Mouse (Mus musculus) cerebellum, adult 9-11 months (tissue): Measurements from ENCODE around the gene Osbp2.
A peak's percentile ranks its signal among the peaks of the same experiment; 100 is the strongest.

Experiments
- DNase-seq: peaks from one replicate; pipeline ENCODE4 v3.0.0; 2022

Gene Osbp2

GRCm38 (mm10) chr11:3815951-3816350 is 47.8 kb downstream of the Osbp2 start:
- no peak for DNase-seq

- no peak for DNase-seq
These were observed 50.4 kb downstream of the Osbp2 start for GRCm38 (mm10) chr11:3813340-3813739.

- DNase-seq: peak; percentile 59
These were observed 55.5 kb downstream of the Osbp2 start for GRCm38 (mm10) chr11:3808162-3808561.

- peak; percentile 62 for DNase-seq
These were observed 58.3 kb downstream of the Osbp2 start for GRCm38 (mm10) chr11:3805362-3805761.

- no peak for DNase-seq
These were observed 59.1 kb downstream of the Osbp2 start for GRCm38 (mm10) chr11:3804639-3805038.

GRCm38 (mm10) chr11:3802057-3802456 is 61.6 kb downstream of the Osbp2 start:
- DNase-seq: no peak

GRCm38 (mm10) chr11:3797631-3798215 is 66.0 kb downstream of the Osbp2 start:
- DNase-seq: no peak

- DNase-seq: no peak
These were observed 73.0 kb downstream of the Osbp2 start for GRCm38 (mm10) chr11:3790736-3791135.

GRCm38 (mm10) chr11:3789919-3790318 is 73.8 kb downstream of the Osbp2 start:
- DNase-seq: no peak

- DNase-seq: peak; percentile 87
These were observed 77.1 kb downstream of the Osbp2 start for GRCm38 (mm10) chr11:3786564-3786963.

- no peak for DNase-seq
These were observed 88.4 kb downstream of the Osbp2 start for GRCm38 (mm10) chr11:3775263-3775644.

GRCm38 (mm10) chr11:3774463-3775262 is 89.0 kb downstream of the Osbp2 start:
- DNase-seq: peak; percentile 74

- peak; percentile 62 for DNase-seq
These were observed 89.8 kb downstream of the Osbp2 start for GRCm38 (mm10) chr11:3773782-3774462.

- peak; percentile 75 for DNase-seq
These were observed 90.6 kb downstream of the Osbp2 start for GRCm38 (mm10) chr11:3773136-3773535.

GRCm38 (mm10) chr11:3771348-3771747 is 92.4 kb downstream of the Osbp2 start:
- peak; percentile 70 for DNase-seq

GRCm38 (mm10) chr11:3767830-3768229 is 95.9 kb downstream of the Osbp2 start:
- DNase-seq: no peak

- no peak for DNase-seq
These were observed 96.7 kb downstream of the Osbp2 start for GRCm38 (mm10) chr11:3766964-3767363.

GRCm38 (mm10) chr11:3764352-3764751 is 99.4 kb downstream of the Osbp2 start:
- DNase-seq: no peak

- peak; percentile 59 for DNase-seq
These were observed 101.8 kb downstream of the Osbp2 start for GRCm38 (mm10) chr11:3761775-3762501.

GRCm38 (mm10) chr11:3761339-3761738 is 102.4 kb downstream of the Osbp2 start:
- no peak for DNase-seq

GRCm38 (mm10) chr11:3759433-3759832 is 104.3 kb downstream of the Osbp2 start:
- DNase-seq: peak; percentile 77

- no peak for DNase-seq
These were observed 108.4 kb downstream of the Osbp2 start for GRCm38 (mm10) chr11:3755341-3755740.

- DNase-seq: no peak
These were observed 109.0 kb downstream of the Osbp2 start for GRCm38 (mm10) chr11:3754685-3755084.
